Mouse (Mus musculus) liver, embryonic 14.5 days (tissue): Measurements from ENCODE around the gene Ncam1. TPM values are rescaled to one million over a fixed set of nuclear protein-coding genes. Genes with fewer than 3 reads are reported as not detected.

Source experiments
- ATAC-seq: fragments of 200-750 bp; cut with Nextera tagmentation; 2 replicates; pipeline ENCODE4 v1.8.0; 2017; ENCODE audit warnings: moderate number of reproducible peaks, mild to moderate bottlenecking, moderate library complexity; ENCODE audit not compliant: insufficient read depth
- DNase-seq, 3 experiments: peaks; one replicate each; pipeline ENCODE4 v3.0.0-alpha.2; 2012 to 2013; ENCODE audit warnings: low read depth in 3 of 3, low spot score in 3 of 3
- H3K27ac ChIP-seq: fragments of 300-500 bp; sonication (generic); 2 replicates; pipeline ENCODE4 v1.5.1; 2014; ENCODE audit warnings: moderate library complexity, mild to moderate bottlenecking, control low read depth, inconsistent platforms
- H3K27me3 ChIP-seq: fragments of 300-500 bp; sonication (generic); 2 replicates; pipeline ENCODE4 v1.6.1; 2014; ENCODE audit warnings: mild to moderate bottlenecking, low read length, moderate library complexity; ENCODE audit not compliant: control insufficient read depth, insufficient read depth
- H3K36me3 ChIP-seq: fragments of 300-500 bp; sonication (generic); replicated peaks from 2 replicates; pipeline ENCODE4 v1.6.1; 2014; ENCODE audit warnings: low read depth; ENCODE audit not compliant: control insufficient read depth, insufficient read depth
- H3K4me1 ChIP-seq, 2 experiments: fragments of 200-500 bp in 1 of 2; fragments of 300-500 bp in 1 of 2; sonication (generic) in 1 of 2; replicated peaks; 2 replicates each; pipeline ENCODE4 v1.6.1; 2012 to 2014; ENCODE audit warnings: antibody characterized with exemption in 1 of 2, inconsistent platforms in 1 of 2, low read length in 1 of 2; ENCODE audit not compliant: control insufficient read depth in 2 of 2, insufficient read depth in 2 of 2
- H3K4me2 ChIP-seq: fragments of 300-500 bp; sonication (generic); 2 replicates; pipeline ENCODE4 v1.6.1; 2014; ENCODE audit warnings: low read depth, mild to moderate bottlenecking, control low read depth, moderate library complexity
- H3K4me3 ChIP-seq, 2 experiments: fragments of 200-500 bp in 1 of 2; fragments of 300-500 bp in 1 of 2; sonication (generic) in 1 of 2; 2 replicates each; pipeline ENCODE4 v1.5.1; 2012 to 2014; ENCODE audit warnings: low read depth in 2 of 2, low read length in 2 of 2, mild to moderate bottlenecking in 2 of 2, control low read depth in 1 of 2, inconsistent platforms in 1 of 2, moderate library complexity in 1 of 2; ENCODE audit not compliant: insufficient read depth in 1 of 2
- H3K9ac ChIP-seq: fragments of 300-500 bp; sonication (generic); replicated peaks from 2 replicates; pipeline ENCODE4 v1.6.1; 2014; ENCODE audit warnings: mild to moderate bottlenecking, control low read depth, moderate library complexity
- H3K9me3 ChIP-seq: fragments of 300-500 bp; sonication (generic); 2 replicates; pipeline ENCODE4 v1.6.1; 2016; ENCODE audit warnings: low read length, mixed read lengths; ENCODE audit not compliant: control insufficient read depth
- CTCF ChIP-seq: IDR thresholded peaks from 2 replicates; pipeline ENCODE4 v1.5.1; 2016; ENCODE audit warnings: antibody characterized with exemption, low read depth, control low read depth
- EP300 ChIP-seq: IDR thresholded peaks from 2 replicates; pipeline ENCODE4 v1.6.1; 2016; ENCODE audit warnings: antibody characterized with exemption, low read depth
- whole genome bisulfite sequencing: fragments of 180-500 bp; shearing (Covaris S2); extraction: QIAGEN DNeasy Blood & Tissue Kit; methylation state at CpG from one replicate; pipeline ENCODE4 v1.1.7; 2014; ENCODE audit not compliant: insufficient replicate concordance; 5-methylcytosine and 5-hydroxymethylcytosine counted together
- polyA plus RNA-seq, 2 experiments: library from polyadenylated mRNA; depleted of rRNA in 1 of 2; stranded (reverse) in 1 of 2; unstranded in 1 of 2; fragments of >200 nt; fragmentation: Nextera tagmentation in 1 of 2; extraction: Ambion mirVana in 1 of 2; gene quantifications; 2 replicates each; pipeline versions ENCODE4 v1.2.1 to v1.2.3; 2012 to 2014

The Ncam1 gene
- polyA plus RNA-seq, 2 experiments: 0.60 to 1.9 TPM

DNA sequence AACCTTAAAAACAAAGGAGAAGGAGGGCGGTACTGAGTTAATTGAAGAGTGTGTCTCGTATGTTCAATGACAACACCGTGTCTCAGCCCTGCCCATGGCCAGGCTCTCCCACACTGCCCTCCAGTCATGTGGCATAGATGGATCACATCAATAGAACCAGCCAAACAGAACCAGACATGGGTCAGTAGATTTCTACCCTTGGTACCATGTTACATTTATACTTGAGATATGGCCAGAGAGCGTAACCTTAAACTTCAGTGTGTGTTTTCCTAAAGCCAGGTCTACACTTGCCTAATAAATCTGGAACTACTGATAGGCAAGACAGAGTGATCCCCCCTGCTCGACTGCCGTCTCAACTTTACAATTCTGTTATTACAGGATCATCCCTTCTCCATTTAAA is 38.2 kb downstream of the Ncam1 start:
- ATAC-seq: no peak
- no peak overlapping the region for H3K4me3 ChIP-seq
- 61% methylated on average over 6 of the region's 6 CpGs for WGBS
- H3K9ac ChIP-seq: no peak overlapping the region
- H3K9me3 ChIP-seq: no peaks in the 10 kb centered on the region
- H3K27ac ChIP-seq: no peak overlapping the region
- H3K4me1 ChIP-seq: no peaks in the 10 kb centered on the region
- H3K36me3 ChIP-seq: no peaks in the 10 kb centered on the region
- H3K27me3 ChIP-seq: no peaks in the 10 kb centered on the region
- no peak overlapping the region for H3K4me2 ChIP-seq
- no peak for DNase-seq
- no peak for TF ChIP-seq EP300
- TF ChIP-seq CTCF: no peak

DNA sequence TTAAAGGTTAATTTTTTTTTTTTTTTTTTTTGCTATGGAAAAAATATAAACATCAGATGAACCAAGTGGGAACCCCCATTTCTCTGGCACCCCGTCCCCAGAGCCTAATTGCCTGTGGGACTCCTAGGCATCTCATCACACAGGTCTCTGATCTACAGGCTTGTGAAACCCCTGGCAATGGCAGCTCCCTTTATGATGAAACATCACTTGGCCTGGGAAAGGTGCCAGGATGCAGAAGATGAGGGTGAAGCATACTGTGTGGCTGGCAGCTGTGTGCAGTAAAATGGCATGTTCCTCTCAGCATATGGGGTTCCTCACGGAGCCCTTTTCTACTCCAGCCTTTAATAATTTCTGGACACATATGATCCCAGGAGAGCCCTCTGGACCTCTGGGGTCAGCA is 40.3 kb downstream of the Ncam1 start:
- TF ChIP-seq CTCF (no peak), EP300 (no peak)
- no peaks in the 10 kb centered on the region for H3K9me3 ChIP-seq
- H3K9ac ChIP-seq: no peak overlapping the region

GRCm38 (mm10) chr9:49757986-49758385 is 40.7 kb downstream of the Ncam1 start:
- Histone ChIP-seq H3K9ac (no peak overlapping the region), H3K4me1 (no peaks in the 10 kb centered on the region), H3K36me3 (no peaks in the 10 kb centered on the region), H3K27ac (no peak overlapping the region), H3K27me3 (no peaks in the 10 kb centered on the region), H3K4me3 (no peak overlapping the region), H3K4me2 (no peak overlapping the region), H3K9me3 (no peaks in the 10 kb centered on the region)
- TF ChIP-seq CTCF: no peak
- TF ChIP-seq EP300: no peak
- DNase-seq (no peak), ATAC-seq (no peak)
- 67% methylated on average over 12 of the region's 12 CpGs for WGBS

More for the DNA sequence above, 40.3 kb downstream of the Ncam1 start:
- Histone ChIP-seq H3K4me3 (no peak overlapping the region), H3K4me2 (no peak overlapping the region), H3K36me3 (no peaks in the 10 kb centered on the region), H3K27me3 (no peaks in the 10 kb centered on the region), H3K4me1 (no peaks in the 10 kb centered on the region), H3K27ac (no peak overlapping the region)
- 60% methylated on average over 2 of the region's 2 CpGs for WGBS
- DNase-seq (no peak), ATAC-seq (no peak)

- no peaks in the 10 kb centered on the region for H3K4me1 ChIP-seq
- DNase-seq (no peak), ATAC-seq (no peak)
- no peak overlapping the region for H3K9ac ChIP-seq
- H3K4me2 ChIP-seq: no peak overlapping the region
- WGBS: 61% methylated on average over 4 of the region's 4 CpGs
- no peak overlapping the region for H3K27ac ChIP-seq
- H3K9me3 ChIP-seq: no peaks in the 10 kb centered on the region
- H3K36me3 ChIP-seq: no peaks in the 10 kb centered on the region
- TF ChIP-seq EP300 (no peak), CTCF (no peak)
- no peaks in the 10 kb centered on the region for H3K27me3 ChIP-seq
- H3K4me3 ChIP-seq: no peak overlapping the region
Measured at GRCm38 (mm10) chr9:49757582-49757981, 41.1 kb downstream of the Ncam1 start.

GRCm38 (mm10) chr9:49756725-49757124 is 42.0 kb downstream of the Ncam1 start:
- TF ChIP-seq EP300 (no peak), CTCF (no peak)
- WGBS: 78% methylated on average over 4 of the region's 4 CpGs

More at GRCm38 (mm10) chr9:49756725-49757124, 42.0 kb downstream of the Ncam1 start:
- Histone ChIP-seq H3K27me3 (no peaks in the 10 kb centered on the region), H3K9ac (no peak overlapping the region), H3K4me2 (no peak overlapping the region), H3K4me1 (no peaks in the 10 kb centered on the region), H3K27ac (no peak overlapping the region), H3K36me3 (no peaks in the 10 kb centered on the region), H3K9me3 (no peaks in the 10 kb centered on the region), H3K4me3 (no peak overlapping the region)
- DNase-seq (no peak), ATAC-seq (no peak)
